Mouse (Mus musculus) macrophage (primary cell): Measurements from ENCODE around the gene Kif17. TPM values are rescaled to one million over a fixed set of nuclear protein-coding genes. Genes with fewer than 3 reads are reported as not detected.
A peak's percentile ranks its signal among the peaks of the same experiment; 100 is the strongest.

Experiments
- H3K27ac ChIP-seq: fragments of 350-480 bp; formaldehyde crosslinking; 2 replicates; pipeline ENCODE4 v1.9.0; 2021
- H3K36me3 ChIP-seq: fragments of 350-480 bp; formaldehyde crosslinking; 2 replicates; pipeline ENCODE4 v1.9.0; 2021; ENCODE audit errors: inconsistent target
- H3K4me3 ChIP-seq: fragments of 350-480 bp; formaldehyde crosslinking; 2 replicates; pipeline ENCODE4 v1.9.0; 2021; ENCODE audit errors: inconsistent target
- H3K79me2 ChIP-seq: fragments of 350-480 bp; formaldehyde crosslinking; 2 replicates; pipeline ENCODE4 v1.9.0; 2021; ENCODE audit errors: inconsistent target
- WGBS: methylation state at CpG from one replicate; pipeline ENCODE4 v1.1.7; 2026; ENCODE audit warnings: inconsistent platforms; ENCODE audit not compliant: missing documents; 5-methylcytosine and 5-hydroxymethylcytosine counted together
- polyA plus RNA-seq: library from polyadenylated mRNA; stranded (reverse); fragments of 250-400 nt; gene quantifications from 3 replicates; pipeline ENCODE4 v1.2.4, GENCODE M21; 2018; ENCODE audit warnings: inconsistent platforms
- total RNA-seq, 78 experiments: library from RNA; depleted of rRNA; stranded (reverse); fragments of 250-400 nt; gene quantifications; 1 replicate in 9 of 78; 2 replicates in 24 of 78; 3 replicates in 43 of 78; 4 replicates in 2 of 78; pipeline ENCODE4 v1.2.4; 2018; ENCODE audit warnings: inconsistent platforms in 56 of 78

The Kif17 gene
- under 1 TPM in 12 of 26 experiments, not detected in 14; 0.22 to 0.76 (median 0.51) TPM for total RNA-seq (2018; cell fraction: chromatin; rRNA removed)
- total RNA-seq (2018; cell fraction: cytosol; rRNA removed): under 1 TPM in 13 of 26 experiments, not detected in 13; 0.04 to 0.18 (median 0.10) TPM
- total RNA-seq (2018; cell fraction: nucleus; rRNA removed): 1 to 10 TPM in 1 of 26 experiments, under 1 TPM in 9, not detected in 16; 0.21 to 2.2 (median 0.40) TPM
- polyA plus RNA-seq: not detected in 3 replicates

DNA sequence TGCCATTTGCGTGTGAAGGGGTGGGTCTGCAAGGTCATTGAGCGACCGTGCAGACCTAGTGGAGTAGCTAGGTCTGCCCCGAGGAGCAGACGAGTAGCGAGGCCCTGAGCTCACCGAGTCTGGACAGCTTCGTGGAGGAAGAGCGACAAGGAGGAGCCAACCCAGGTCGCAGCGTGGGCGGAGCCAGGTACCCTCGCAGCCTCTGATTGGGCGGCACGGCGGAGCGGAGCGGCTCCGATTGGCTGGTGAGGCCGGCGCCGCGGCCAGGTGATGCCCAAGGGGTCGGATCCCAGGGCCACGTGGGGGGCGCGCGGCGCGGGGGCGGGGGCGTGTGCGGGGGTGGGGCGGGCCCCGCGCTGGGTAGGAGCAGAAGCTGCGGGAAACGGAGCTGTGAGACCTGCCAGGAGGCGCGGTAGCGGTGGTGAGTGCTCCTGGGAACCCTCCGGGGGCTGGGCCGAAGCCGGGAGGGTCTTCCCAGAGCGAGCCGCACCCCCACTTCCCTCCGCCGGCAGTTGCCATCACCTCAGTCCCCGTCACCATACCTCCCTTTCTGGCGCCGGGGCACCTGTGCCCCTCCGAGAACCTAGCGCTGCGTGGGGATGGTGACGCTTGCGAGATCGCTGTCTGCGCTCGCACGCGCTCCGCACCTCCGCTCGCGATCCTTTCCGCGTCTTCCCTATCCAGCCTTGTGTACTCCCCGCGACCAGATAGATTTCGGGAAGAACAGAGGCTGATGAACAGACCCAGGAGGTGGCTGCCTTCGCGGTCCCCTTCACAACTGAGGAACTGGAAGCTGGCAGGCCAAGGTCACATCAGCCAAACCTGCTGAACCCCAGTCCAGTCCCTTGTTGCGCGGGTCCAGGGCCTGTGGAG, at the start of gene Kif17, which contains the start of gene Sh2d5:
TSS of gene Kif17 (plus strand) at position 348 of the 873 bp plus-strand sequence.
TSS of gene Sh2d5 (plus strand) at position 316 of the 873 bp plus-strand sequence.
- Histone ChIP-seq H3K79me2 (no peaks in the 10 kb centered on the region), H3K36me3 (no peaks in the 10 kb centered on the region), H3K27ac (no peak within 1 kb of the TSS), H3K4me3 (peak within 1 kb of the TSS; percentile 12; the same call in 1 of the 2 replicates)
- WGBS: 4% methylated on average over 59 of the region's 74 CpGs

DNA sequence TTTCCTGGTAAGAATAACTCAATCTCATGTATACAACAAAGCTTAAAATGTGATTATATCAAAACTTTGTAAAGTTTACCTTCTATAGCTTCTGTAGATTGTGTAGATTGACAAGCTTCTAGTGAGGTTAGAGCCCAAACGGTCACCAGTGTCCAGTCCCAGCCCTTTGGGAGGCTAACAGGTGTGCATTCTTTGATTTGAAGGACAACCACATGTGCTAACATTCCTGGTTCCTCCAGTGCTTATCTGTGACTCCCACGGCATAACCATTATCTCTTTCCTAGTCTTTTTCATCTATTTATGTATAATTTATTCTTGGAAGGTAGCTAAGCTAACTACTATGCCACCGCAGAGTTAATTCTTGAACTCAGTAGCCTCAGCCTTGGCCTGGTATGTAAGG, 49.5 kb upstream of the Kif17 start:
- 90% methylated on average over 3 of the region's 3 CpGs for WGBS
- Histone ChIP-seq H3K4me3 (no peak overlapping the region), H3K36me3 (peaks cover 97% of the 10 kb centered on the region), H3K79me2 (no peaks in the 10 kb centered on the region), H3K27ac (no peak overlapping the region)

DNA sequence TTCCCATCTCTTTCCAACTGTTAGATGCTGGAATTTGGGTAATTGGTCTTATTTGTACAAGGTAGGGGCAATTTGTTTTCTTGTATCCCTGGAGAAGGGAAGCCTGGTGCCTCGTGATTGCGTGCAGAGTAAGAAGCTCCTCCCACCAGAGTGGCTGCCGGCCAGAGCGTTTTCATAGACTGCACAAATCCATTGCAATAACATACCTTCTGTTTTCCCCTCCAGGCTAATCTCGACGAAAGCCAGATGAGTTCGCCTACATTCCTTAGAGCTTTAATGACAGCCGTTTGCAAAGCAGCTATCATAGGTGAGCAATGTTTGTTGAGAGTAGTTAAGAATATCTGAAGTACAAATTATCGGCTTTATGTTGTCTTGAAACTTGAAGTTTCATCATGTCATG, 48.5 kb upstream of the Kif17 start:
- 87% methylated on average over 9 of the region's 9 CpGs for WGBS
- no peaks in the 10 kb centered on the region for H3K79me2 ChIP-seq
- peaks cover 95% of the 10 kb centered on the region for H3K36me3 ChIP-seq
- no peak overlapping the region for H3K4me3 ChIP-seq
- no peak overlapping the region for H3K27ac ChIP-seq

DNA sequence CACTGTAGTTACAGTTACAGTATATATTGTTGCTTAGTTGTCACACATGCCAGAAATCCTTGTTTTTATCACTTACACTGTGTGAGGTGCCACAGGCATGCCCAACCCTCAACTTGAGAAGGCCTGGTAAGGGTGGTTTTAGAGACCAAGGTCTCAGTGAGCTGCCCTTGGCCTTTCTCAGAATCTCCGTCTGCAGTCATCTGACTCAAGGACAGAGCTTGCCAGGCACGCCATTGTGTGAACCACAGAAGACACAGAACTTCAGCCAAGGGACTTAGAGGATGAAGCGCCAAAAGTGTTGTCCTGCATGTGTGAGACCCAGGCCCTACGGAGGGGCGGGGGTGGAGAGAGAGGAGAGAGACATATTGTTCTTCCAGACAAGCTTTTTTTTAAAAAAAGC, 40.1 kb upstream of the Kif17 start:
- H3K79me2 ChIP-seq: no peaks in the 10 kb centered on the region
- H3K27ac ChIP-seq: no peak overlapping the region
- peaks cover 36% of the 10 kb centered on the region; the same call in 1 of the 2 replicates for H3K36me3 ChIP-seq
- H3K4me3 ChIP-seq: no peak overlapping the region
- WGBS: 98% methylated on average over 5 of the region's 5 CpGs

DNA sequence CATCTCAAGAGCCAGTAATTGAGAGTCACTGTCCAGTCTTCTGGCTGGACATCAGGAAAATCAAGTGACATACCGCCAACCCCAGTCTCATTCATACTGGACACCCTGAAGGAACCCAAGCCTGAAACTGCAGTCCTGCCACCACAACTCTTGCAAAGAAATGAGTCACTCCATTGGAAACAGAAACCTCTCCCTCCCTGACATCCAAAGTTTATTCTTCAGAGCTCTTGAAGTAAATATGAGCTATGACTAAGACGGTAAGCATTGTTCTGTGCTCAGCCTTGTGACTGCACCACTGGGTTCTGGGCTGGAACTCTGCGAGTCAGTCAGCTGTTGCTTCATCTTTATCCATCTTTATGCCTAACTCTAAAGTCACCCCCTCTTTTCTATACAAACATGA, 36.4 kb upstream of the Kif17 start:
- H3K27ac ChIP-seq: peak overlapping the region; percentile 52
- 48% methylated on average over 3 of the region's 3 CpGs for WGBS
- no peak overlapping the region for H3K4me3 ChIP-seq
- peaks cover 15% of the 10 kb centered on the region for H3K79me2 ChIP-seq
- H3K36me3 ChIP-seq: peaks cover 7% of the 10 kb centered on the region; the same call in 1 of the 2 replicates

DNA sequence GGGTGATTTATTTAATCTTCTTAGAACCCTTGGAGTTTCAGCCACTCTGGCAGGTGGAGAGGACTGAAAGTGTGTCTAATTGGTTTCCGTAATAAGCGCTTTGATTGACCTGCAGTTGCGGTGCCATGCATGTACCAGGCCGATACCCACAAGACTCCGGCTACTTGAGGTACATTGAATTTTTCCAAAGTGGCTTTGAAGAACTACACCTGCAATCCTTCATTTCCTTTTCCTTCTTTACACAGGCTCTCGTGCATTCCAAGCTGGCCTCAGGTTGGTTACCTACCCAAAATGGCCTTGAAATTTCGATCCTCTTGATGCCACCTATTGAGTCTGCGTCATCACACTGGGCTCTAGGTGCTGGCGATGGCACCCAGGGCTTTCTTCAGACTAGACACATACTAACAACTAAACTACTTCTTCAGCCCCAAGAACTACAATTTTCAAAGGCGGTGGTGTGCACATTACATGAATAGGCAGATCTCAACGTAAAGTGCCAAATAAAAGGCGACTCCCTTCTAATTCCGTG, 34.5 kb upstream of the Kif17 start:
- H3K36me3 ChIP-seq: no peaks in the 10 kb centered on the region
- H3K27ac ChIP-seq: peak overlapping the region; percentile 80
- H3K4me3 ChIP-seq: peak overlapping the region; percentile 59
- WGBS: 55% methylated on average over 12 of the region's 13 CpGs
- H3K79me2 ChIP-seq: peaks cover 34% of the 10 kb centered on the region

DNA sequence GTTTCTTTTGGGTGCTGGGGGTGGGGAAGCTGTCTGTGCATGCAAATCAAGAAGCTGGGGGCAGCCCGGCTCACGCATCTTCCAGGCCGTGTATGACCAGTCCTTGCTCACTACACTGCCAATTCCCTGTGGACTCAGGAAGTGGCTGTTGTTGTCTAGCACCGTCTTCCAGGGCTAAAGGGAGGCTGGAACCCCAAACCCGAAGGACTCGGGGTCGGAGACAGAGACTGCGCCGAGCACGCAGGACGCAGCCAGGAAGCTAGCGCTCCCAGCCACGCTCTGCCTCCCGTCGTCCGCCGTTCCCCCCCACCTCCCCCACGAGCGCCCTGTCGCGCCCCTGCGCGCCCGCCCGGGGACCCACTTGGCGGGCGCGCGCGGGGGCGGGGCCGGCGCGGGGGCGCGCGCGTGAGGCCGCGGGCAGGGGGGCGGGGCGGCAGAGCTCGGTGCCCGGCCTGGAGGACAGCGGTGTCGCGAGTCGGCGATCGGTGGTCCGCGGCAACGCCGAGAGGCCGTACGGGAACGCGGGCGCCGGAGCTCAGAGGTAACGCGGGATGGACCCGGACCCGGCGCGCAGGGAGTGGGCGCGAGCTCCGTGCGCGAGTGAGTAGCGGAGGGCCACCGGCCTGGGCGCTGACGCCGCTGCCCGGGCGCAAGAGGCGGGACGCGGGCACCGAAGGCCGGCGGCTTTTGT, 33.9 kb upstream of the Kif17 start, which contains the start of gene Hp1bp3:
TSS of gene Hp1bp3 (plus strand) at position 97 of the 691 bp plus-strand sequence.
- Histone ChIP-seq H3K27ac (peak within 1 kb of the TSS; percentile 80), H3K36me3 (no peaks in the 10 kb centered on the region), H3K79me2 (peaks cover 40% of the 10 kb centered on the region), H3K4me3 (peak within 1 kb of the TSS; percentile 59)
- under 1% methylated on average over 41 of the region's 84 CpGs for WGBS

DNA sequence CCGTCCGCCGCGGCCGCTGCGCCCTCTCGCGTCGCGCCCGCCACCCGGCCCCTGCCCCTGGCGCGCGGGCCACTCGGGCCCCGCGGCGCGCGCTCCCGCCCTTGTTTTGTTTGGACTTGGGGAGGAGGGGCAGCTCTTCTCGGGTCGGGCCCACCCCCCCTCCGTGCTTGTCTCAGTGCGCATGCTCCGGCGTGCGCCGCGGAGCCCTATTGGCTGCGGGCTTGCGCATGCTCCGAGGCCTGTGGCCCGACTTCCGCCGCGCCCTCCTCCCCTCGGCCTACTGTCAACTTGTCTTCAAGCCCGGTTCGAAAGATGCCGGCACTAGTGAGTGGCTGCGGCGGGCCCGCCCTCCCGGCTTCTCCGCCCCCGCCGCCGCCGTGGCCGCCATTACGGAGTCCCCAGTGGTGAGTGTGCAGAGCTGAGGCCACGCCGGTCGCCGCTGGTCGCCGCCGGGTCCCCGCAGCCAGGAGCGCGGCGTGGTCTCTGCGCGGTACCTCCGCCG, 33.3 kb upstream of the Kif17 start:
- 0 out of 2 replicates have a peak, but pooled peaks cover under 1% of the 10 kb centered on the region for H3K36me3 ChIP-seq
- no peak overlapping the region for H3K27ac ChIP-seq
- H3K79me2 ChIP-seq: peaks cover 46% of the 10 kb centered on the region
- H3K4me3 ChIP-seq: peak overlapping the region; percentile 77; the same call in 1 of the 2 replicates
- WGBS: 0% methylated on average over 66 of the region's 68 CpGs

DNA sequence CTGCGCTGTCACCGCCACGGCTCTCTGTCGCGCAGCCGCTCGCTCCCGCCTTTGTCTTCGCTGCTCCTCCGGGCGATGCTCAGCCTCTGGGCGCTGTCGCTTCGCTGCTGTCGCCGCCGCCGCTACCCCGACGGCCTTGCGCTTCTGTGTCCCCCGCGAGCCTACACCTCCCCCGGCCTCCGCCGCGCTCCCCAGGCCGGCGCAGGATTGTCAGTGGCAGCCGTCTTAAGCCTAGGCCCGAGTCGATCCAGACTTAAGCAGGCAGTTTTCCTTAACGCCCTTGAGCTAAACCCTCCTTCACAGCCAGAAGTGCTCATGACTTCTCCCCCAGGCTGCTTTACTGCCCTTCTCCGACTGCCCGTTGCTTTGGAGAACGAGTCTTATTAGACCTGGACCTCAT, 32.8 kb upstream of the Kif17 start:
- H3K79me2 ChIP-seq: peaks cover 51% of the 10 kb centered on the region
- 0% methylated on average over 13 of the region's 36 CpGs for WGBS
- H3K4me3 ChIP-seq: peak overlapping the region; percentile 77
- peak overlapping the region; percentile 60 for H3K27ac ChIP-seq
- H3K36me3 ChIP-seq: peaks cover 5% of the 10 kb centered on the region; the same call in 1 of the 2 replicates

DNA sequence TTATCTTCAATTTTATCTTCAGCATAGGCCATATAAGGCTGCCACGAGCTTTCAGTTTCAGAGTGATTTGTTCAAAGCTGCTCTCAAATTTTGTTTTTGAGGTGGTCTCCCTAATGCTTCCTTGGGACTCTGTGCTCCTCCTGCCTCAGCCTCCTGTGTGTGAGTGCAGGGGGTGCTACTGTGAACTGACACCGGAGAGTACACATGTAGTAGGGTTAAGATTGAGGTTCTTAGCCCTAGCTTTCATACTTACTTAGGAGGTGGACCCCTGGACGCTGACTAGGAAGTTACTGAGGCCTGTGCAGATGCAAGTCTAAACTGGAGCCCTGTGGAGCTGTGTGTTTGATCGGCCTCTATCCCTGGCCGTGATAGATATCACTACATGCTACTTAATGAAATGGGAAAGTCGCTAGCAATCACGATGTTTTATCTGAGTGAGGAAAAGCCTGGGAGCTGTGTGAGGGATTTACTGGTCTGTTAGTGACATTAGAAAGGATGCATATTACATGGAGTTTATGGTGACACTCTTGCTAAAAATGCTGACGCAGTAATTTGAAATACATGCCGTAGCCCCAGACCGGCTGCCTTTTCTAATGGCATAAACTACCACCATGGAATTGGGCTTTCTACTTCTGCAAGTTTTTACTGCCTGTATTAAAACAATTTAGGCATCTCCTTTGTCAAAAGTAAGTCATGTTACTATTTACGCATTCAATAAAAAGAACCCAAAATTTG, 32.1 kb upstream of the Kif17 start:
- Histone ChIP-seq H3K36me3 (peaks cover 11% of the 10 kb centered on the region; the same call in 1 of the 2 replicates), H3K79me2 (peaks cover 57% of the 10 kb centered on the region), H3K27ac (peak overlapping the region; percentile 60), H3K4me3 (peak overlapping the region; percentile 77)
- WGBS: 59% methylated on average over 11 of the region's 11 CpGs

DNA sequence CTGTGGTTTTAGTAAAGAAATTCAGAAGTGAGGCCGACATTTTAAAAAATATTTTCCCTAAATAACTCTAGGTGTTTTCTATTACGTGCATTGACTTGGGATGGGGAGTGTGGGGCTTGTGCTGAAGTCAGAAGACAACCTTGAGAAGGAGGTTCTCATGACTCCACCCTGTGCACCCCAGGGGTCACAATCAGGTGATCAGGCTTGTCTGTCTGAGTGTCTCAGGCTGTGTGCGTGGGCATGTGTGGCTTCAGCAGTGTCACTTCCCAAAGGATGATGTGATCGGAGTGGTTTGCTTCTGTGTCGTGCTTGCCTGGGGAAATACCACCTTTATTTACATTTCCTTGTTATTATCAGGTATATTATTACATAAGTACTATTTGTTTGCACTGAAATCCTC, 30.9 kb upstream of the Kif17 start:
- H3K27ac ChIP-seq: no peak overlapping the region
- WGBS: 70% methylated on average over 5 of the region's 5 CpGs
- peaks cover 23% of the 10 kb centered on the region; the same call in 1 of the 2 replicates for H3K36me3 ChIP-seq
- peaks cover 62% of the 10 kb centered on the region for H3K79me2 ChIP-seq
- no peak overlapping the region for H3K4me3 ChIP-seq

DNA sequence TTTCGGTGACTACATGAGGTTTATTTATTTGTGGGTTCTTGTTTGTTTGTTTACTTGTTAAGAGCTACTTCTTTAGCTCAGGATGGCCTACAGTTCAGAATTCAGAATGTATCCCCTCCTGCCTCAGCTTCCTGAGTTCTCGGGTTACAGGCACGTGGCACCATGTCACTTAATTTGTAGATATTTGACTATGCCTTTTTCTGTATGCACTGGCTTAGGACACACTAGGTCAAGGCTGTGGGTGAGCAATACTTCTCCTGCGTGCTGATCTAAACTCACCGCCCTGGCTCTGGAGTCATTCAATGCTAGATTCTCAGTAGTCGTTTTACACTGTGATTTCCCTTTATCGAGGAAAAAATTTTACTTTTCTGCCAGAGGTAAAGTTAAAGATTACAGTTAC, 29.5 kb upstream of the Kif17 start:
- peaks cover 62% of the 10 kb centered on the region for H3K79me2 ChIP-seq
- 62% methylated on average over 7 of the region's 7 CpGs for WGBS
- no peak overlapping the region for H3K27ac ChIP-seq
- H3K4me3 ChIP-seq: no peak overlapping the region
- H3K36me3 ChIP-seq: peaks cover 34% of the 10 kb centered on the region

DNA sequence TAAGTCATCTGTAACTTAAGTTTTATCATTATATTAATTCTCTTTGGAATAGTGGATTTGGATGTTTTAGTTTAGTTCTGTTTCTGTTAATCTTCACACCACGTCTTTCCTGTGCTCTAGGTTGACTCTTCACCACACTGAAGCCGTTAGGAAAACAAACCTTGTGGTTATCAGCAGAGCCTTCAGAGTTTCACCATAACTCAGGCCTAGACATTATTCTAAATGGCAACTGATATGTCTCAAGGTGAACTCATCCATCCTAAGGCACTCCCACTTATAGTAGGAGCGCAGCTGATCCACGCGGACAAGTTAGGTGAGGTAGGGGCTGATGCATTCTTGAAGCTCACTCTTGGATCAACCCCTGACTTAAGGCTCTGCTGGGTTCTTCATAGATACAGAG, 28.8 kb upstream of the Kif17 start:
- Histone ChIP-seq H3K27ac (no peak overlapping the region), H3K4me3 (no peak overlapping the region), H3K36me3 (peaks cover 41% of the 10 kb centered on the region), H3K79me2 (peaks cover 62% of the 10 kb centered on the region)
- 65% methylated on average over 5 of the region's 5 CpGs for WGBS
